Mouse (Mus musculus) heart, embryonic 11.5 days (tissue): ENCODE measurements around the gene Pde6h. TPM values are rescaled to one million over a fixed set of nuclear protein-coding genes. Genes with fewer than 3 reads are reported as not detected.
A peak's percentile ranks its signal among the peaks of the same experiment; 100 is the strongest.

Experiments
- ATAC-seq: fragments of 200-750 bp; cut with Nextera tagmentation; replicated peaks from 2 replicates; pipeline ENCODE4 v1.8.0; 2017; ENCODE audit warnings: moderate library complexity; ENCODE audit not compliant: insufficient number of reproducible peaks, low FRiP score, low TSS enrichment
- H3K27ac ChIP-seq: fragments of 300-500 bp; sonication (generic); 2 replicates; pipeline ENCODE4 v1.5.1; 2014; ENCODE audit warnings: mild to moderate bottlenecking, low read depth, low read length
- H3K27me3 ChIP-seq: fragments of 300-500 bp; sonication (generic); 2 replicates; pipeline ENCODE4 v1.6.1; 2014; ENCODE audit warnings: mild to moderate bottlenecking, low read length, mixed read lengths; ENCODE audit not compliant: control insufficient read depth, insufficient read depth
- H3K36me3 ChIP-seq: fragments of 300-500 bp; sonication (generic); 2 replicates; pipeline ENCODE4 v1.6.1; 2014; ENCODE audit warnings: mild to moderate bottlenecking, low read length, moderate library complexity, mixed read lengths; ENCODE audit not compliant: control insufficient read depth, insufficient read depth
- H3K4me1 ChIP-seq: fragments of 300-500 bp; sonication (generic); 2 replicates; pipeline ENCODE4 v1.6.1; 2014; ENCODE audit warnings: low read length; ENCODE audit not compliant: control insufficient read depth, insufficient read depth
- H3K4me2 ChIP-seq: fragments of 300-500 bp; sonication (generic); 2 replicates; pipeline ENCODE4 v1.6.1; 2014; ENCODE audit warnings: mild to moderate bottlenecking, moderate library complexity
- H3K4me3 ChIP-seq: fragments of 300-500 bp; sonication (generic); 2 replicates; pipeline ENCODE4 v1.5.1; 2014; ENCODE audit warnings: low read depth, low read length
- H3K9ac ChIP-seq: fragments of 300-500 bp; sonication (generic); 2 replicates; pipeline ENCODE4 v1.6.1; 2014; ENCODE audit warnings: mild to moderate bottlenecking, low read depth, low read length, moderate library complexity
- H3K9me3 ChIP-seq: fragments of 300-500 bp; sonication (generic); replicated peaks from 2 replicates; pipeline ENCODE4 v1.6.1; 2016; ENCODE audit warnings: low read length; ENCODE audit not compliant: control insufficient read depth
- WGBS: fragments of 180-500 bp; shearing (Covaris S2); extraction: QIAGEN DNeasy Blood & Tissue Kit; methylation state at CpG from one replicate; pipeline ENCODE4 v1.1.7; 2014; ENCODE audit not compliant: insufficient replicate concordance; 5-methylcytosine and 5-hydroxymethylcytosine counted together
- polyA plus RNA-seq: library from polyadenylated mRNA; unstranded; fragments of >200 nt; fragmentation: Nextera tagmentation; extraction: Ambion mirVana; gene quantifications from 2 replicates; pipeline ENCODE4 v1.2.1, GENCODE M21; 2014

The Pde6h gene
- polyA plus RNA-seq, 1 experiment from 2014 or later: 0.43 TPM

GRCm38 (mm10) chr6:136902527-136902926, 21.1 kb upstream of the Pde6h start:
- no peak overlapping the region for H3K4me2 ChIP-seq
- no peaks in the 10 kb centered on the region for H3K9me3 ChIP-seq
- no peak overlapping the region for H3K4me3 ChIP-seq
- 82% methylated on average over 9 of the region's 9 CpGs for WGBS
- ATAC-seq: no peak
- no peaks in the 10 kb centered on the region for H3K36me3 ChIP-seq
- H3K4me1 ChIP-seq: peaks cover 21% of the 10 kb centered on the region
- H3K27me3 ChIP-seq: no peaks in the 10 kb centered on the region
- no peak overlapping the region for H3K27ac ChIP-seq
- no peak overlapping the region for H3K9ac ChIP-seq

GRCm38 (mm10) chr6:136903885-136904470, 19.7 kb upstream of the Pde6h start:
- Histone ChIP-seq H3K4me2 (no peak overlapping the region), H3K9me3 (no peaks in the 10 kb centered on the region), H3K9ac (no peak overlapping the region), H3K4me3 (no peak overlapping the region), H3K36me3 (no peaks in the 10 kb centered on the region), H3K27ac (no peak overlapping the region), H3K4me1 (peaks cover 6% of the 10 kb centered on the region; the same call in 1 of the 2 replicates), H3K27me3 (no peaks in the 10 kb centered on the region)
- ATAC-seq: no peak
- WGBS: 71% methylated on average over 8 of the region's 8 CpGs

GRCm38 (mm10) chr6:136906283-136906936, 17.2 kb upstream of the Pde6h start:
- Histone ChIP-seq H3K9me3 (no peaks in the 10 kb centered on the region), H3K36me3 (no peaks in the 10 kb centered on the region), H3K27ac (no peak overlapping the region), H3K27me3 (no peaks in the 10 kb centered on the region), H3K9ac (no peak overlapping the region), H3K4me1 (peaks cover 12% of the 10 kb centered on the region), H3K4me2 (no peak overlapping the region), H3K4me3 (no peak overlapping the region)
- 74% methylated on average over 19 of the region's 19 CpGs for WGBS
- ATAC-seq: no peak

GRCm38 (mm10) chr6:136906937-136907293, 16.7 kb upstream of the Pde6h start:
- H3K27me3 ChIP-seq: no peaks in the 10 kb centered on the region
- H3K9ac ChIP-seq: no peak overlapping the region
- no peaks in the 10 kb centered on the region for H3K9me3 ChIP-seq
- H3K4me2 ChIP-seq: no peak overlapping the region
- H3K27ac ChIP-seq: no peak overlapping the region
- 78% methylated on average over 10 of the region's 10 CpGs for WGBS
- H3K36me3 ChIP-seq: no peaks in the 10 kb centered on the region
- peaks cover 12% of the 10 kb centered on the region for H3K4me1 ChIP-seq
- ATAC-seq: no peak
- H3K4me3 ChIP-seq: no peak overlapping the region

- Histone ChIP-seq H3K4me1 (peaks cover 14% of the 10 kb centered on the region), H3K4me2 (no peak overlapping the region), H3K27me3 (no peaks in the 10 kb centered on the region), H3K4me3 (no peak overlapping the region), H3K36me3 (no peaks in the 10 kb centered on the region), H3K9ac (no peak overlapping the region), H3K9me3 (no peaks in the 10 kb centered on the region), H3K27ac (no peak overlapping the region)
- 64% methylated on average over 9 of the region's 9 CpGs for WGBS
- ATAC-seq: no peak
Measured at GRCm38 (mm10) chr6:136910247-136910890, 13.3 kb upstream of the Pde6h start.

- H3K9ac ChIP-seq: no peak overlapping the region
- H3K4me2 ChIP-seq: no peak overlapping the region
- WGBS: 77% methylated on average over 1 of the region's 2 CpGs
- ATAC-seq: no peak
- no peaks in the 10 kb centered on the region for H3K27me3 ChIP-seq
- H3K4me1 ChIP-seq: peaks cover 9% of the 10 kb centered on the region
- no peaks in the 10 kb centered on the region for H3K9me3 ChIP-seq
- H3K36me3 ChIP-seq: no peaks in the 10 kb centered on the region
- no peak overlapping the region for H3K27ac ChIP-seq
- no peak overlapping the region for H3K4me3 ChIP-seq
Measured at GRCm38 (mm10) chr6:136912751-136913265, 10.8 kb upstream of the Pde6h start.

GRCm38 (mm10) chr6:136913384-136914126, 10.1 kb upstream of the Pde6h start:
- H3K4me3 ChIP-seq: no peak overlapping the region
- H3K4me2 ChIP-seq: peak overlapping the region; percentile 52
- ATAC-seq: 0 out of 2 replicates have a peak, but pooled peaks have one; percentile 31
- H3K9ac ChIP-seq: no peak overlapping the region
- 16% methylated on average over 18 of the region's 18 CpGs for WGBS
- H3K36me3 ChIP-seq: no peaks in the 10 kb centered on the region
- peaks cover 9% of the 10 kb centered on the region for H3K4me1 ChIP-seq
- H3K27ac ChIP-seq: 0 out of 2 replicates have a peak overlapping the region, but pooled peaks have one; percentile 1
- no peaks in the 10 kb centered on the region for H3K27me3 ChIP-seq
- no peaks in the 10 kb centered on the region for H3K9me3 ChIP-seq

- Histone ChIP-seq H3K36me3 (no peaks in the 10 kb centered on the region), H3K27me3 (no peaks in the 10 kb centered on the region), H3K9me3 (no peaks in the 10 kb centered on the region), H3K27ac (0 out of 2 replicates have a peak overlapping the region, but pooled peaks have one; percentile 1), H3K4me3 (no peak overlapping the region), H3K4me1 (peaks cover 9% of the 10 kb centered on the region), H3K9ac (no peak overlapping the region), H3K4me2 (no peak overlapping the region)
- ATAC-seq: no peak
- WGBS: 92% methylated on average over 6 of the region's 6 CpGs
Measured at GRCm38 (mm10) chr6:136914234-136914633, 9.4 kb upstream of the Pde6h start.
